Mouse (Mus musculus): Measurements from ENCODE around the gene Camk1.

Gene Camk1

DNA sequence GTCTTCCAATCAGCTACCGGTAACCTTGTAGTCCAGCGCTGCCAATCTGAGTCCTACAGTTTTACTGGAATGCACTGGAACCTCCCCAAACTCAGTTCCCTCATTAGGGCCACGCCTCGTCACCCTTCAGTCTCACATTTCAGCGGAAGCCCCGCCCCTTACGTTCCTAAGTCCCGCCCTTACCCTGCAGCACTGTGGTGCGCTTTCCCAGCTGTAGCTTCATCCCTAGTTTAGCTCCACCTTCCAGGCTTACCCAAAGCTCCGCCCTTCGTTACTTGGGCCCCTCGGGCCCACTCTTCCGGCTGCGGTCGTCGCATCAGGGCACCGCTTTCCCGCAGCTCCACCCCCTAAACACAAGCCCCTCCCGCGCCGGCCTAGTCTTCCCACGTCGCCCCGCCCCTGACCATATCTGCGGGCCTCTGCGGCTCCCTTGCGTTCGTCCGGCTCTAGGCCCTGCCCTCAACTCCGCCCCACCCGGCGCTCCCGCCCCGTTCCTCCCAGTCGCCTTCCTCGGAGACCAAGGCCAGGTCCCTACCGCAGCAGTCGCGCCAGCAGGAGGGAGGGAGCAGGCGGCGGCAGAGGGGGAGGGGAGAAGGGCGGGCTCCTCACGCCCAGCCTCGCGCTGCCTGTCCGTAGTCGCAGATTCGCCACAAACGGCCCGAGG is 37.3 kb downstream of the Camk1 start:
- in situ Hi-C loops (cut with MboI, MseI) = loop anchor here in 1 of 2 experiments (10.0 kb wide), 1 partner anchor 262 kb away; the partner anchor contains the start of gene Thumpd3

DNA sequence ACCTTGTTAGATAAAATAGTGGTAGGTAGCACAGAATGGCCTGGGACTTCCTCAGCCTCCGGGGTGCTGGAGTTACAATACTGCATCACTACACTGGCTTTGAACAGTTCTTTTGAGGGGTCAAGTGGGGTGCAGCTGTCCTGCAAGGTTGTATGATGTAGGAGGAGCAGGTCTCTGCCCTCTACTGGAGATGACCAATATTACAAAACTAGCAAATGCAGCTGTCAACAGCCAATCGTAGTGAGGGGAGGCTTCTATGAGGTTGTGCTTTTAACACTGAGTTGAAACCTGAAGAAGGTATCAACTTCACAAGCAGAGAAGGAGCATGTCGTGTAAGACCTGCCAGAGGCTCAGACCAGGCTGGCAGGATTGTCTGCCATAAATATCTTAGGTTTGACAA is 41.5 kb downstream of the Camk1 start:
- in situ Hi-C loops (cut with MboI, MseI) = loop anchor here (5.0 to 10.0 kb wide), 3 partner anchors 60 to 260 kb away; partner anchors contain the start of gene Thumpd3 (in 1 of the 2)

DNA sequence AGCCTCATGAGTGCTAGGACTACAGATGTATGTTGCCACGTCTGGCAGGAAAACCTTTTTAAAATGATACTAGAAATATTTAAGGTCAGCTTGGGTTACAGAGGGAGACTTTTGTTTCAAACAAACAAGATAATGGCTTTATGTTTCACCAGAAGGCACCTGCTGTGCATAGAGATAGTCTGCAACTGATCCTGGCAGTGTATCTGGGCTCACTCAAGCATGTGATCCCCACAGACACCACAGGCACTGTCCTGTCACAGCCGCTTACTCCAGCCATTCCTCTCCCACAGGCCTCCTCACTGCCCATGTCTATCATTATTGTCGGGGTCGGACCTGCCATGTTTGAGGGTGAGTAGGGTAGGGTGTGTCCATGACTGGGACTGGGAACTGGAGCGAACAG is 42.4 kb downstream of the Camk1 start:
- in situ Hi-C loops (cut with MboI, MseI) = loop anchor here (5.0 to 10.0 kb wide), 3 partner anchors 59 to 259 kb away; partner anchors contain the start of gene Thumpd3 (in 1 of the 2)

DNA sequence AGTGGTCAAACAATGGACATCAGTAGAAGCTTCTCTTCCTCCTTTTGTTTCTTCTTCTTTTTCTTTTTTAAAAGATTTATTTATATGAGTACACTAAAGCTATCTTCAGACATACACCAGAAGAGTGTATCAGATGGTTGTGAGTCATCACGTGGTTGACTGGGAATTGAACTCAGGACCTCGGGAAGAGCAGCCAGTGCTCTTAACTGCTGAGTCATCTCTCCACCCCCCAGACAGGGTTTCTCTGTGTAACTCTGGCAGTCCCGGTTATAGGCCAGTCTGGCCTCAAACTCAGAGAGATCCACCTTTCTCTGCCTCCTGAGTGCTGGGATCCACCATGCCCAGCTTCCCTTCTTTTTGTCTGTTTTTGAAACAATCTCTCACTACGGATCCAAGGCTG is 47.1 kb downstream of the Camk1 start:
- in situ Hi-C loops (cut with MboI, MseI) = no loop called here

DNA sequence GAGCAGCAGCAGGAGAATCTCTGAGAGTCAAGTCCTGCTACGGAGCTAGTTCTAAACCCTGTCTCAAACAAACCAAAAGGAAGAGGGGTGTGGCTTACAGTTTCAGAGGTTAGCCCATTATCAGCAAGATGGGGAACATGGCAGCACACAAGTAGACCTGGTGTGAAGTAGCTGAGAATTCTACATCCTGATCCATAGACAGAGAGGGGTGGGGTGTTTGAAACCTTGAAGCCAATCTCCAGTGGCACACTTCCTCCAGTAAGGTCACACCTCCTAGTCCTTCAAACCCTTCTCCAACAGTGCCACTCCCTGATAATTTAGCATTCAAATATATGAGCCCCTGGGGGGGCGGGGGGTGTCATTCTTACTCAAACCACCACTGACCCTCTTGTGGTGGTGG is 47.7 kb downstream of the Camk1 start:
- in situ Hi-C loops (cut with MboI, MseI) = no loop called here

DNA sequence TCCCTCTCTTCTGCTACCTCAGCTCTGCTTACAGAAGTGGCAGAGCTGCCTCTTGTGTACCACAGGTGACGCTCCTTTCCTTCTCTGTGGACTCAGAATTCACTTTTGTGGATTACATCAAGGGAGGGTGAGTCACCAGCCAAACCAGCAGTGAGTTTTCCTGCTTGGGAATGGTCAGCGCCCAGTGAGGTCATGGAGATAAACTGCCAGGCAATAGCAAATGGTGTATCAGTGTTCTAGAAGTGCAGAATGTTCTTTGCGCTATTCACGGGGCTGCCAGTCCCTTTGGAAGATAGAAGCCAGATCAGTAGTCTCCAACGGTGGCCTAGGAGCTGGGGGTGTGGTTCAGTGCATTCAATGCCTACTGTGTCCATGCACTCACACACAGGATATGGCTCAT is 50.8 kb downstream of the Camk1 start:
- in situ Hi-C loops (cut with MboI, MseI) = no loop called here

DNA sequence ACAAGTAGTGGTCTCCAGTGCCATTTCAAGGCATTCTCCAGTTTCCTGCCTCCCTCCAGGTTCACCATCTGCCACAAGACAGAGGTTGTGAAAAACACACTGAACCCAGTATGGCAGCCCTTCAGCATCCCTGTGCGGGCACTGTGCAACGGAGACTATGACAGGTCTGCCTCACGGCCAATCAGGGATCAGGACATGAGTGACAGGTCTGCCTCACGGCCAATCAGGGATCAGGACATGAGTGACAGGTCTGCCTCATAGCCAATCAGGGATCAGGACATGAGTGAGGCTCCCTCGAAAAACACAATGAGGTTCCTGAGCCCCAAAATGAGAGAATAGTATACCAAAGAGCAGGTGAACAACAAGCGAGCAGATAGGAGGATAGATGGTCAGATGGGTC is 53.4 kb downstream of the Camk1 start:
- in situ Hi-C loops (cut with MboI, MseI) = no loop called here

DNA sequence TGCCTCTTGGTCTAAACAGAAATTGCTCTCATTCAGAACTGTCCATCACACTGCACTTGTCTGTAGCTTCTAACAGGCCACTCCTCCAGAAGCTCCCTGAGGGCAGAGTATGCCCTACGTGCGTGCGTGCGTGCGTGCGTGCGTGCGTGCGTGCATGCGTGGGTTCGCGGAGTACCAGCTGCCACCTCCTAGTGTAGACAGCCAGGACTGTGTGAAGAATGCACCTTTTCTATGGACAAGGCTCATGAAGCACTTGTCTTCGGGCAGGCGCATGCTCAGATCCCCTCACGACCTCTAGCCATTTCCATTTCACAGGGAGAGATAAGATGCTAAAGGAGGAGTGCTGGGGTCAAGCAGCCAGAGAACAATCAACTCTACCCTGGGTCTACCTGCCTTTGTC is 54.4 kb downstream of the Camk1 start:
- in situ Hi-C loops (cut with MboI, MseI) = no loop called here

DNA sequence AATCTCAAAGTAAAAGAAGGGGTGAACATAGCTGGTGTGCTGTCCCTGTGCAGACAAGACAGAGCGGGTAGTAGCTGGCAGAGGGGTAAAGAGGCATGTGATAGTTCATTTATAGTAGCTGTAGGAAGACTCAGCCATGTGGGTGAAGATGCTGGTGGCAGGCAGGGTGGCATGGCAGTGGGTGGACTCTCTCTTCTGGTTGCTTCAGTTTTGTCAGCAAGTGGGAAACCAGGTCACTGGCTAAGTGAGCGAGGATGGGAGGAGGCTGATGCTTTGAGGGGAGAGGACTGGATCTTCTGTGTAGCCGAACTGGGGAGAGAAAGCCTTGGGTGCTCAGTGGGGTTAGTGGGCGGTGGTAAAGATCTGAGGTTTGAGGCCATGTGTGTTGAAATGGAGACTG is 56.5 kb downstream of the Camk1 start:
- in situ Hi-C loops (cut with MboI, MseI) = no loop called here

DNA sequence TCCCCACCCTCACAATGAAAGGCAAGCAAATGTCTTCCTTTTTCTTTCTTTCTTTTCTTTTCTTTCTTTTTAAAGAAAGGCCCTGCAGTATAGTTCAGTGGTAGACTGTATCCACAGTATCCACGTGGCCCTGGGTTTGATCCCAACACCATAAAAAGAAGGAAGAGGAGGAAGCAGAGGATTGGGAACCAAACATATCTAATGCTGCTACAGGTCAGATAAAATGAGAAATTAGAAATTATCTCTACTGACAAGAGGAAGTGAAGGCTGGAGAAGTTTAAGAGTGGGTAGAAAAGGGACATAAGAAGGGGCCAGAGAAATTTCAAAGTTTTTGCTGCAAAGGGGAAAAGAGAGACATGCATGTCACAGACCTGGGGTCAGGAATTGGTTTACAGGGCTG is 57.5 kb downstream of the Camk1 start:
- in situ Hi-C loops (cut with MboI, MseI) = no loop called here

DNA sequence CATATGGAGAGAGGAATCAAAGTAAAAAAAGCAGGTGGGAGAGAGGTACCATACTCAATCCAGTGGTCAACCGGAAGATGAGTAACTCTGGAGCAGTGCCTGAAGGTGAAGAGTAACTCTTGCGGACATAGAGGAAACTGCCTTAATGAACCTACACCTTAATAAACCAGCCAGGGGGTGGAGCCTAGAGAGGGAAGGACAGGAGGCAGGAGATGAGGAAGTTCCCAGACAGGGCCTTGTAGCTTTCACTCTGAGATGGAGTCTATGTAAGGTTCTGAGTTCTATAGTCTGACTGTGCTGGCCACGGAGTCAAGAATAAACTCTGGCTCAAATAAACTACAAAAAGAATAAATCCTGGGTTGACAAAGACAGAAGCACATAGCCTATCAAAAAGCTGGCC is 58.9 kb downstream of the Camk1 start:
- in situ Hi-C loops (cut with MboI, MseI) = no loop called here
